Mouse (Mus musculus) bone marrow macrophage, adult 2 months (primary cell): ENCODE results near the gene Limd2. TPM values are rescaled to one million over a fixed set of nuclear protein-coding genes. Genes with fewer than 3 reads are reported as not detected.
"Not testable (repeated sequence)": the region's sequence is repeated elsewhere in the genome, so short reads cannot be mapped to it uniquely, and the experiment has no call there.

Experiments
- H3K27ac ChIP-seq: 2 replicates; pipeline ENCODE4 v1.5.1; 2012; ENCODE audit warnings: low read depth, low read length; ENCODE audit not compliant: insufficient read depth
- H3K4me1 ChIP-seq: 2 replicates; pipeline ENCODE4 v1.6.1; 2012; ENCODE audit warnings: low read length; ENCODE audit not compliant: control insufficient read depth, insufficient read depth
- H3K4me3 ChIP-seq: 2 replicates; pipeline ENCODE4 v1.5.1; 2012; ENCODE audit warnings: mild to moderate bottlenecking, low read length, moderate library complexity; ENCODE audit not compliant: insufficient read depth
- CTCF ChIP-seq: IDR thresholded peaks from 2 replicates; pipeline ENCODE4 v1.5.1; 2012; ENCODE audit warnings: low read depth, mild to moderate bottlenecking, low read length, moderate library complexity
- POLR2A ChIP-seq: IDR thresholded peaks from 2 replicates; pipeline ENCODE4 v1.6.1; 2012; ENCODE audit warnings: mild to moderate bottlenecking, low read depth, low read length, borderline replicate concordance
- polyA plus RNA-seq: library from polyadenylated mRNA; stranded (reverse); fragments of >200 nt; gene quantifications from 2 replicates; pipeline ENCODE4 v1.2.4, GENCODE M21; 2012; ENCODE audit not compliant: missing spikeins, insufficient read depth, insufficient read length

The Limd2 gene
- polyA plus RNA-seq, 1 experiment = 272 TPM

GRCm38 (mm10) chr11:106134580-106135528 is 25.8 kb downstream of the Limd2 start:
- Histone ChIP-seq H3K4me1 (peaks cover 34% of the 10 kb centered on the region), H3K27ac (peak overlapping the region; percentile 93), H3K4me3 (peak overlapping the region; percentile 61)
- no peak for TF ChIP-seq POLR2A
- no peak for TF ChIP-seq CTCF

GRCm38 (mm10) chr11:106132516-106132915 is 28.1 kb downstream of the Limd2 start:
- Histone ChIP-seq H3K27ac (no peak overlapping the region), H3K4me3 (no peak overlapping the region), H3K4me1 (peaks cover 44% of the 10 kb centered on the region)
- TF ChIP-seq CTCF (no peak), POLR2A (no peak)

GRCm38 (mm10) chr11:106129477-106129876 is 31.2 kb downstream of the Limd2 start:
- H3K4me1 ChIP-seq = peaks cover 33% of the 10 kb centered on the region
- no peak overlapping the region for H3K27ac ChIP-seq
- TF ChIP-seq CTCF (no peak), POLR2A (no peak)
- no peak overlapping the region for H3K4me3 ChIP-seq

GRCm38 (mm10) chr11:106126727-106127373 is 33.8 kb downstream of the Limd2 start:
- peaks cover 36% of the 10 kb centered on the region for H3K4me1 ChIP-seq
- H3K27ac ChIP-seq, H3K4me3 ChIP-seq: not testable (repeated sequence)

GRCm38 (mm10) chr11:106125827-106126226 is 34.8 kb downstream of the Limd2 start:
- Histone ChIP-seq H3K27ac (no peak overlapping the region), H3K4me3 (no peak overlapping the region), H3K4me1 (peaks cover 35% of the 10 kb centered on the region)
- TF ChIP-seq POLR2A (no peak), CTCF (no peak)

GRCm38 (mm10) chr11:106124784-106125183 is 35.9 kb downstream of the Limd2 start:
- TF ChIP-seq POLR2A (no peak), CTCF (no peak)
- Histone ChIP-seq H3K4me1 (peaks cover 33% of the 10 kb centered on the region), H3K4me3 (no peak overlapping the region), H3K27ac (no peak overlapping the region)

- Histone ChIP-seq H3K27ac (peak overlapping the region; percentile 90), H3K4me1 (peaks cover 24% of the 10 kb centered on the region), H3K4me3 (no peak overlapping the region)
- no peak for TF ChIP-seq CTCF
- no peak for TF ChIP-seq POLR2A
These were observed 37.9 kb downstream of the Limd2 start for GRCm38 (mm10) chr11:106122736-106123135.

- TF ChIP-seq CTCF (no peak), POLR2A (no peak)
- peaks cover 24% of the 10 kb centered on the region for H3K4me1 ChIP-seq
- peak overlapping the region; percentile 90 for H3K27ac ChIP-seq
- no peak overlapping the region for H3K4me3 ChIP-seq
These were observed 38.4 kb downstream of the Limd2 start for GRCm38 (mm10) chr11:106122221-106122620.

- TF ChIP-seq CTCF (no peak), POLR2A (no peak)
- H3K4me3 ChIP-seq = no peak overlapping the region
- H3K27ac ChIP-seq = no peak overlapping the region
- H3K4me1 ChIP-seq = peaks cover 7% of the 10 kb centered on the region
These were observed 49.0 kb downstream of the Limd2 start for GRCm38 (mm10) chr11:106111688-106112087.

Other genes with a start within 250 kb of the Limd2 start
- gene Cyb561, start 207.5 kb downstream of the Limd2 start, polyA plus RNA-seq = not detected in 2 replicates
- 0.27 and 0.88 TPM in 2 replicates for gene Ace, start 192.9 kb downstream of the Limd2 start, polyA plus RNA-seq
- not detected in 2 replicates for gene Ace3, start 166.2 kb downstream of the Limd2 start, polyA plus RNA-seq
- gene Kcnh6, start 152.7 kb downstream of the Limd2 start, polyA plus RNA-seq = not detected in 2 replicates
- gene Dcaf7, start 124.0 kb downstream of the Limd2 start, polyA plus RNA-seq = 48.8 and 55.3 TPM in 2 replicates
- 7.2 and 7.6 TPM in 2 replicates for gene Taco1, start 94.8 kb downstream of the Limd2 start, polyA plus RNA-seq
- 67.0 and 70.9 TPM in 2 replicates for gene Map3k3, start 76.2 kb downstream of the Limd2 start, polyA plus RNA-seq
- not detected in 2 replicates for gene Gm10840, start within 50 bp of the Limd2 start, polyA plus RNA-seq
- 23.8 and 25.4 TPM in 2 replicates for gene Strada, start 41.3 kb upstream of the Limd2 start, polyA plus RNA-seq
- gene Ccdc47, start 55.5 kb upstream of the Limd2 start, polyA plus RNA-seq = 97.3 and 99.5 TPM in 2 replicates
- 42.8 and 46.3 TPM in 2 replicates for gene Ddx42, start 56.1 kb upstream of the Limd2 start, polyA plus RNA-seq
- gene Ftsj3, start 95.2 kb upstream of the Limd2 start, polyA plus RNA-seq = 17.7 and 21.7 TPM in 2 replicates
- 76.9 and 78.8 TPM in 2 replicates for gene Psmc5, start 95.3 kb upstream of the Limd2 start, polyA plus RNA-seq
- 89.5 and 89.8 TPM in 2 replicates for gene Smarcd2, start 112.1 kb upstream of the Limd2 start, polyA plus RNA-seq
- not detected in 2 replicates for gene Tcam1, start 115.8 kb upstream of the Limd2 start, polyA plus RNA-seq
- not detected in 2 replicates for gene Gh, start 141.0 kb upstream of the Limd2 start, polyA plus RNA-seq
- 5.1 and 6.5 TPM in 2 replicates for gene Cd79b, start 153.9 kb upstream of the Limd2 start, polyA plus RNA-seq
- not detected in 2 replicates for gene Scn4a, start 192.4 kb upstream of the Limd2 start, polyA plus RNA-seq
- not detected in 2 replicates for gene Prr29, start 204.6 kb upstream of the Limd2 start, polyA plus RNA-seq
- 7.4 and 9.4 TPM in 2 replicates for gene Icam2, start 227.2 kb upstream of the Limd2 start, polyA plus RNA-seq